Mouse (Mus musculus) cortical plate, adult 2 months (tissue): ENCODE measurements around the gene Zdhhc15.

Source experiments
- CTCF ChIP-seq: fragments of 200-500 bp; IDR thresholded peaks from 2 replicates; pipeline ENCODE4 v1.5.1; 2011; ENCODE audit warnings: mild to moderate bottlenecking, control low read depth, low read length; ENCODE audit not compliant: insufficient read depth; ENCODE audit errors: extremely low read depth
- POLR2A ChIP-seq: fragments of 200-500 bp; IDR thresholded peaks from 2 replicates; pipeline ENCODE4 v1.6.1; 2011; ENCODE audit warnings: mild to moderate bottlenecking, low read length, control low read depth; ENCODE audit not compliant: insufficient read depth; ENCODE audit errors: extremely low read depth

DNA sequence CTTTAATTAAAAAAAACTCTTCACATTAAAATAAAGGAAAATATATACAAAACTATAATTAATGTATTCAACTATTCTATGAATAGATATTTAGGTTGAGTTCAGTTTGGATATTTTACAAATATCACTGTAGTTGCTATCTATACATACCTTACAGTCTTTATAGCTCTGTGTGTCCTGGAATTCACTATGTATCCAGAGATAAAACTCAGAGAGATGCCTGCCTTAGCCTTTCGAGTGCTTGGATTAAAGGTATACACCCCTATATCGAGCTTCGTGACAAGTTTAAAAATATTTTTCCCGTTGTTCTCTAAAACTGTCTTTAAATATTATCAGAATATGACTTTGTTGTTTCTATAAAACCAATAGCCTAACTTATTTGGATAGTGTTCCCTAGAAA lies 128.2 kb downstream of the Zdhhc15 start:
- TF ChIP-seq CTCF, result no peak
- no peak for TF ChIP-seq POLR2A
